Mouse (Mus musculus) C2C12 (cell line): ENCODE data around the gene Slc9a5.

ENCODE experiments used
- CEBPB ChIP-seq: IDR thresholded peaks from one replicate; pipeline ENCODE4 v1.6.1; 2011; ENCODE audit warnings: low read depth, mild to moderate bottlenecking, control low read depth, moderate library complexity
- CTCF ChIP-seq: IDR thresholded peaks from one replicate; pipeline ENCODE4 v1.5.1; 2011; ENCODE audit not compliant: control insufficient read depth, insufficient read depth, insufficient read length
- FOSL1 ChIP-seq: IDR thresholded peaks from one replicate; pipeline ENCODE4 v1.8.0; 2011; ENCODE audit warnings: mild to moderate bottlenecking, low read length; ENCODE audit not compliant: poor library complexity, insufficient read depth, severe bottlenecking
- MAX ChIP-seq: IDR thresholded peaks from one replicate; pipeline ENCODE4 v1.6.1; 2011; ENCODE audit warnings: mild to moderate bottlenecking, control low read depth
- MYOD1 ChIP-seq: IDR thresholded peaks from one replicate; pipeline ENCODE4 v1.6.1; 2011; ENCODE audit warnings: low read depth; ENCODE audit not compliant: control insufficient read depth, insufficient read length
- MYOG ChIP-seq: IDR thresholded peaks from one replicate; pipeline ENCODE4 v1.6.1; 2011; ENCODE audit not compliant: control insufficient read depth, insufficient read length; ENCODE audit errors: extremely low read depth
- USF1 ChIP-seq: IDR thresholded peaks from one replicate; pipeline ENCODE4 v1.6.1; 2011; ENCODE audit warnings: low read depth, mild to moderate bottlenecking, control low read depth, moderate library complexity

- TF ChIP-seq CTCF (no peak), MYOG (no peak), USF1 (no peak), MYOD1 (no peak), MAX (no peak), FOSL1 (no peak), CEBPB (no peak)
Measured at GRCm38 (mm10) chr8:105331931-105332330, 16.7 kb upstream of the Slc9a5 start.
